Mouse (Mus musculus) retina, postnatal 7 days (tissue): Measurements from ENCODE around the gene Cradd.

Source experiments
- DNase-seq: peaks from one replicate; pipeline ENCODE4 v3.0.0-alpha.2; 2012; ENCODE audit warnings: low read depth, low spot score

Cradd gene

GRCm38 (mm10) chr10:95244961-95245679 lies 78.8 kb downstream of the Cradd start:
- no peak for DNase-seq

- no peak for DNase-seq
These were observed 84.5 kb downstream of the Cradd start for GRCm38 (mm10) chr10:95239196-95240069.

DNA sequence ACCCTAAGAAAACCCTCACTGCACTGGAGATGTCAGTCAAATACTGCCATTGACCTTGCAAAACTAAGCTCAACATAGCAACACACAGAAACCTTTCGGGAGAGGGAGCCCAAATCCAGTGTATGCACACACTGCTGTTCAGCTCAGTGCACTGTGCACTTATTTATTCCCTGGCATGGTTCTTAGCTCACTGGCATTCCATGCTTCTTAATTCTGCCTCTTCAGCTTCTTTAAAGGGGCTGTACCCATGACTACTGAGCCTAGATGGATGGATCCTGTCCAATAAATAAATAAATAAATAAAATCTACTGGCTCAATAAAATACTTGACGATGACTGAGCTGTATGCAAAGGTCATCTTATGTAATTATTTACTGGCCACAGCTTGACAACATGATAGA lies 85.3 kb downstream of the Cradd start:
- no peak for DNase-seq

DNA sequence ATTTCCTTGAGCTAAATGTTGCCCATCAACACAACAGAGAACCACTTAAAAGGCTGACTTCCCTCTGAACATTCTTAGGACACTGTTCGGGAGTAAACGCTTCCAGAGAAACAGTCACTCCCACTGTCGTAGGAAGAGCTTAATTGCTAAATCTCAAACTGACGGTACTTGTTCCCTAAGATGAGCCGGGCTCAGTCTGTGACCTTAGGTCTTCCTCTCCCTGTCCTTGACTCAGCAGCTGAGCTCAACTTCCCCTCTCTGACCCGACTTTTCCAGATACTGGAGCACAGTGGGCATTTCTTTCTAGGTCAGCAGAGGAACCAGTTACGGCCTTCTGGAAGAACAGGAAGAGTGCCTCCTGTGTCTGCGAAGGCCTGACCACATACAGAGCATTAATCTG lies 87.7 kb downstream of the Cradd start:
- no peak for DNase-seq

DNA sequence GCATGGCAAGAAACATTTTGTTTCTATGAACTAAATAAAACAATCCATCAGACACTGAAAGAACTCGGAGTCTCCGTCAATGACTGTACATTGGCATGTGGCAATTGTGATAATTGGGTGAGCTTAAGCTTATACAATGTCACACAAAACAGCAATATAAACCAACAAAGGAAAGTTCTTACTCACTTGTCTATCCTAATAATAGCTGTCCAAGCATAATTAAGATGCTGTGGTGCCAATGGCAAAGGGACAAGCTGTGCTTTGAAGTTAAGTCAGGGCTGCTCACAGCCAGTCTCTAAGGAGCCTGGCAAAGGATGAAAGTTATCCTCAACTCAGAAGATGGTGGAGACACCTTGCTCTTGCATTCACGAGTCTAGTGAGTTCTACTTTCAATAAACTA lies 89.3 kb downstream of the Cradd start:
- no peak for DNase-seq

DNA sequence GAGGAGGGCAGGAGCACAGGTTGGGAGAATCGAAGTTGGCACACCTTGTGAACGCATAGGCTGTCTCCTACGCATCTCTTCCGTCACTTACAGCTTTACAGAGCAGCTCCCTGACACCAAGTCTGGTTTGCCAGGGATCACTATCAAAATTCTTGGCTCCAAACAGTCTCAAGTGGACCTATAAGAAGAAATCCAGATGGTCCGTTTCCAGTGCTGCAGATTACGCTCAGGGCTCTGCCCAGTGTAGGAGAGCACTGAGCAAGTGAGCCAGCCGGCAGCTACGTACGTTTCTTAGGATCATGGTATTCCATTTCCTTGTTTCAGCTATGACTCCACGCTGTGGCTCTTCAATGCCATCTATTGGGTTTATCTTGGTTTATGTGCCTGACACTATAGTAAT lies 90.9 kb downstream of the Cradd start:
- DNase-seq, result no peak

GRCm38 (mm10) chr10:95232554-95232953 lies 91.4 kb downstream of the Cradd start:
- no peak for DNase-seq

DNA sequence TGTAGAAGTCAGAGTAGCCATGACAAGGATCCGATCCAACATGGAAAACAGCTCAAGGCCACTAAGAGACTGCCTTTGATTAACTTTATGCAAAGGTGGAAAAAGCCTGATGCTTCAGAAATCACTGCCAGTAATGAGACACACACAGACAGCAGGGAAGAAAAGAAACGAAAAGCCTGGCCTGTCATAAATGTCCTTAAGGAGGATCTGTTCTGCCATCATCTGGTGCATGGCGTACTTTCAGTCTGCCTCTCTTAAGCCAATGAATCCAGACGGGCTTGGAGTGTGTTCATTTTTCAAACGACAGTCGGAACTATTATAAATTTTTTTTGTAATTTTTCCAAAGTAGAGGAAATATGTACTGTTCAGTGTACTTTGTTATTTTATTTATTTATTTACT lies 95.7 kb downstream of the Cradd start:
- no peak for DNase-seq

GRCm38 (mm10) chr10:95227590-95227989 lies 96.3 kb downstream of the Cradd start:
- no peak for DNase-seq

GRCm38 (mm10) chr10:95226772-95227171 lies 97.2 kb downstream of the Cradd start:
- DNase-seq, result no peak

- no peak for DNase-seq
These were observed 98.9 kb downstream of the Cradd start for GRCm38 (mm10) chr10:95225006-95225405.

DNA sequence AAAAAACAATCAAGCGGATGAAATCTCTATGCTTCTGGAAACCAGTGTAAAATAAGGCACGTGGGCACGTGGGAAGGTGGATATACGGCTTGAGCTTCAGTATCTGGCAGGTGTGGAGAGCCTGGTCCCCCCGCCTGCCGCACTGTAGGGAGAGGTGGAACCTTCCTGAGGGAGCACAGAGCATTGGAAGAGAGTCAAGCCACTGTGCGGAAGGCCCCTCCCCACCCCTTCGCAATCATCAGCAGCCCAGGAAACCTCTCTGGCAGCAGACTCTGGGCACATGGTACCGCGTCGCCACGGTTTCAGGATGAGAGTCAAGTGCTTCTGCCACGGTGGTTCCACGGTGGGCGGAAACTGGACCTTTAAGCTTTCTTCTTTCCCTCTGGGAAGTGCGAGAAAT lies 100.7 kb downstream of the Cradd start:
- DNase-seq, result no peak

GRCm38 (mm10) chr10:95221914-95222313 lies 102.0 kb downstream of the Cradd start:
- DNase-seq, result peak; percentile 70

GRCm38 (mm10) chr10:95220536-95220935 lies 103.4 kb downstream of the Cradd start:
- no peak for DNase-seq

GRCm38 (mm10) chr10:95218683-95219060 lies 105.3 kb downstream of the Cradd start:
- no peak for DNase-seq

GRCm38 (mm10) chr10:95217956-95218682 lies 105.8 kb downstream of the Cradd start:
- no peak for DNase-seq

- DNase-seq, result no peak
These were observed 108.6 kb downstream of the Cradd start for GRCm38 (mm10) chr10:95215324-95215723.

DNA sequence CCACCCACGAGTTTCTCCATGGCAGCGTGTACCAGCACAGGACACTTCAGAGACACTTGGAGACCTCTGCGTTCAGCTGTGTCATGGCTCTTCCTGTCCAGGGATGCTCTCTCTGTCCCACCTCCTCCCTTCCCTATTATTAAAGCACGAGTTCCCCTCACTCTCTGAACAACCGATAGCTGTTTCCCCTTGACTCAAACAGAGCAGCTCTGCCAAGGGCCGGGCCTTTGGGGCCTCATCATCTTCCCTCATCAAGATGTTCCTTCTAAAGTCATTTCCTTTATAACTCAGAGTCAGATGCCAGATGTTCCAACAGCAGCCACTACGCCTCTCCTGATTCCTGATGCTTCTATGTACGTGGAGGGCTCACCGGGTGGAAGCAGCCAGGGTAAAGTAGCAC lies 110.1 kb downstream of the Cradd start:
- no peak for DNase-seq

DNA sequence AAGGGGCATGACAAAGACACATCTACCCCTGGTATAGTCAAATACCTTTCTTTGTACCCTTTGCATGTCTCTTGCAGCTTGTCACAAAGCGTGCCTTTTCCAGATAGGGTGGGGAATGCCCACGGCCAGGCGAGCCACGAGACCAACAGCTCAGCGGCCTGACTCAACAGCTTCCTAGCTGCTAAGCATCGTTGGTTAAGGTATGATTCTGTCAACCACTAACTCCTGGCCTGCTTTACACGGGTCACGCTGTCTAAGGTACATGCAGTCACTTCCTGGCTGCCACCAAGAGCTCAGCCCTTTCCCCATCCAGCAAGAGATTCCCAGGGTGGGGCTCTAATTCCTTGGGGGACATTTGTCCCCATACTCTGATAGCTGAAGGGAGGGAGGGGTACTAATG lies 110.6 kb downstream of the Cradd start:
- DNase-seq, result no peak

- no peak for DNase-seq
These were observed 112.3 kb downstream of the Cradd start for GRCm38 (mm10) chr10:95211660-95212059.

GRCm38 (mm10) chr10:95210664-95211372 lies 113.1 kb downstream of the Cradd start:
- DNase-seq, result no peak

DNA sequence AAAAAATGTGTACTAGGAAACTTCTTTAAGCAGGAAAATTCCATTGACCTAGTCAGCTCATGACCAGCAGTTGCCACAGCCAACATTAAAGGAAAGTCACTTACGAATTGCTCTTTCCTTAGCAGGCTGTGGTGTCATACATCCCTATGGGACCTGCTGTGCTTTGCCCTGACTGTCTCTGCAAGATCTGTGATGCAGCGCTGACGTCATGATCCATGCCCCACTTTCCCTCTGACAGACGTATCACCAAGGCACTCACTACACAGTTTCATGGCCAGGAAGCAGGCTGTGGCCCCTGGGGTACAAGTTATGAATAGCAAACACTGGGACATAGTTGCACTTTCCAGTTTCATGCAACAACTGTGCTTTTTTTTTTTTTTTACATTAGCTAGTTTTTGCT lies 113.8 kb downstream of the Cradd start:
- no peak for DNase-seq
